Mouse (Mus musculus): ENCODE results near the gene Dnase1l3.

GRCm38 (mm10) chr14:7945261-7945660, 49.1 kb downstream of the Dnase1l3 start:
- TF ChIP-seq CTCF (IDR thresholded peaks at IDR 0.05; ENCODE audit: extremely low read depth, insufficient read depth, insufficient read length, insufficient replicate concordance) (no peak), POLR2A (IDR thresholded peaks at IDR 0.05; ENCODE audit: low read depth, low read length) (no peak)

Data from spleen, adult 2 months (tissue).